Mouse (Mus musculus) G1E (cell line): ENCODE data around the gene Pus10.

Experiments used
- CTCF ChIP-seq: IDR thresholded peaks from 2 replicates; pipeline ENCODE4 v1.5.1; 2012; ENCODE audit warnings: low read depth, low read length, inconsistent platforms, mixed read lengths
- GATA1 ChIP-seq: IDR thresholded peaks from 2 replicates; pipeline ENCODE4 v1.6.1; 2012; ENCODE audit warnings: borderline replicate concordance, low read length, inconsistent platforms, mixed read lengths
- GATA2 ChIP-seq: IDR thresholded peaks from 2 replicates; pipeline ENCODE4 v1.6.1; 2012; ENCODE audit warnings: low read depth, low read length, inconsistent platforms, borderline replicate concordance
- POLR2AphosphoS5 ChIP-seq: IDR thresholded peaks from 2 replicates; pipeline ENCODE4 v1.6.1; 2012; ENCODE audit warnings: low read depth, low read length, inconsistent platforms; ENCODE audit not compliant: insufficient replicate concordance
- TAL1 ChIP-seq: conservative IDR thresholded peaks from 2 replicates; pipeline ENCODE4 v1.6.1; 2012; ENCODE audit warnings: low read depth, low read length, inconsistent platforms, mixed read lengths

GRCm38 (mm10) chr11:23634573-23634972 lies 30.9 kb upstream of the Pus10 start:
- TF ChIP-seq CTCF (no peak), TAL1 (no peak), POLR2AphosphoS5 (no peak), GATA1 (no peak), GATA2 (no peak)
